Mouse (Mus musculus) lung, postnatal 4 days (tissue): ENCODE measurements around the gene Olfr994.

Experiments used
- DNase-seq, 2 experiments: peaks; one replicate each; pipeline ENCODE4 v3.0.0; 2021

The Olfr994 gene

GRCm38 (mm10) chr2:85436351-85436750 lies at the start of gene Olfr994:
Olfr994 (minus strand) TSS chr2:85436451.
- no peak for DNase-seq

- no peak for DNase-seq
These were observed 30.6 kb upstream of the Olfr994 start for GRCm38 (mm10) chr2:85466801-85467325.

GRCm38 (mm10) chr2:85443539-85443938 lies 7.3 kb upstream of the Olfr994 start, which contains the start of gene Olfr995:
Olfr995 (minus strand) TSS chr2:85443639.
- no peak for DNase-seq

- no peak for DNase-seq
These were observed 6.3 kb upstream of the Olfr994 start for GRCm38 (mm10) chr2:85442546-85442945.

GRCm38 (mm10) chr2:85425893-85426292 lies 10.4 kb downstream of the Olfr994 start:
- DNase-seq: no peak

GRCm38 (mm10) chr2:85414777-85415176 lies 21.5 kb downstream of the Olfr994 start, which contains the start of gene Olfr993:
Olfr993 (minus strand) TSS chr2:85414877.
- DNase-seq: no peak

GRCm38 (mm10) chr2:85409369-85409768 lies 26.9 kb downstream of the Olfr994 start, which contains the start of gene Olfr992:
Olfr992 (minus strand) TSS chr2:85409469.
- no peak for DNase-seq
